Mouse (Mus musculus): ENCODE measurements around the gene Sytl5. TPM values are rescaled to one million over a fixed set of nuclear protein-coding genes. Genes with fewer than 3 reads are reported as not detected.

The Sytl5 gene
- not detected in 2 replicates for total RNA-seq (2023)

DNA sequence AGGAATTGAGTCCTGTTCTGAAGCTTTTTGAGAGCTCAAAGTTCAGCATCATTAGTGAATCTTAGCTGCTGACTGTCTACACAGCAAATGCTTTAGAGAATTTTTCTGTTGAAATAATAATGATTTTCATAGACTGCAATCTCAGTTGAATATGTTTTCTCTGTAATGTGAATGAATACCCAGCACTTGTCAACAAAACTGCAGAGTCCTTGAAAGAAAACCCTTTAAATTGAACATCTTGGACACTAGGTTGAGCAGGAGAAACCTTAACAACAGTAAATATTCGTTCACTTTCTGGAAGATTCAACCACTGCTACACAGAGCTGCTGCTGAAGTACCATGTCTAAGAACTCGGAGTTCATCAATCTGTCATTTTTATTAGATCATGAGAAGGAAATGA, at the start of gene Sytl5:
Gene Sytl5 (plus strand): TSS at position 301 of the 400 bp plus-strand sequence.

DNA sequence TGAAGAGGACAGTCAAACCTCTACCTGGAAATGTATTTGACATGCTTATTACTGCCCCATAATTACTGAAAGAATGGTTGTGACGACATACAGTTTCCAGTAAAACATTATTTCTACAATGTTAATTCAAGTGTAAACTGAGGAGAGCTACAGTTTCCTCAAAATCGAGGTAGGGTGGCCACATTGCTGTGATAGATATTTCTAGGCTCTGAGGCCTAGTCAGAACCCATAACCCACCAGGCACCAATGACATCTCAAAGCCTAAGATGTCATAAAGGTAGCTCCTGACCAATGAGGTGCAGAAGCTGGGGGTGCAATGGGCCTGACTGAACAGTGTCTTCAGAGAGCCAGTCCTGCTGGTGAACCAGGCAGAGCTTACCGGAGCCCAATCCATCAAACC, 38.8 kb upstream of the Sytl5 start, which contains the start of gene Hypm:
Gene Hypm (plus strand): TSS at position 301 of the 400 bp plus-strand sequence.

DNA sequence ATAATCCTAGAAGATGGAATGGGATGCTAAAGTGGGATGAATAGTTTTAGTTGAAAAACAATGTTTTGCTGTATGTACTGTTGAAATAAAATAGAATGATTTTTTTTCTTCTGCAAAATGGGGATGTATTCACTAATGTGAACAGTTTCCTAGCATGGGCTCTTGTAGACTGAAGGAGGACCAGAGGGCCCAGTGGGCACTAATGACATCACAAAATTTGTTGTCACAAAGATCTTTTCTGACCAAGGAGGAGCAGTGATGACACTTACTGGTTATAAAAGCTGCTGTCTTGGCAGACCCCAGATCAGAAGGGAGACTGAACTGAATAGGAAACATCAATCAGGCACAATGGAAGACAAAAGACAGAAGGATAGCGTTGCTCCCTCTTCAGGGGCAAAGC, 36.0 kb upstream of the Sytl5 start, which contains the start of gene H2al3:
Gene H2al3 (plus strand): TSS at position 301 of the 400 bp plus-strand sequence.

Other genes with a start within 250 kb of the Sytl5 start
- 20.2 and 20.6 TPM in 2 replicates for gene Dynlt3, start 222.6 kb upstream of the Sytl5 start, total RNA-seq (2023)
- not detected in 2 replicates for gene Hypm, start 38.7 kb upstream of the Sytl5 start, total RNA-seq (2023)
- not detected in 2 replicates for gene H2al3, start 35.9 kb upstream of the Sytl5 start, total RNA-seq (2023)
- 0.66 TPM in 1 of 2 replicates, not detected in the other for gene Srpx, start 232.1 kb downstream of the Sytl5 start, total RNA-seq (2023)

All from neutrophil, adult 65 days (primary cell).